Mouse (Mus musculus) adrenal gland, adult (tissue): ENCODE measurements around the gene Dennd1a.

Source experiments
- DNase-seq, 2 experiments: peaks; one replicate each; pipeline ENCODE4 v3.0.0; 2022 to 2023; ENCODE audit warnings: low spot score in 1 of 2; ENCODE audit not compliant: inconsistent age in 2 of 2

The Dennd1a gene

DNA sequence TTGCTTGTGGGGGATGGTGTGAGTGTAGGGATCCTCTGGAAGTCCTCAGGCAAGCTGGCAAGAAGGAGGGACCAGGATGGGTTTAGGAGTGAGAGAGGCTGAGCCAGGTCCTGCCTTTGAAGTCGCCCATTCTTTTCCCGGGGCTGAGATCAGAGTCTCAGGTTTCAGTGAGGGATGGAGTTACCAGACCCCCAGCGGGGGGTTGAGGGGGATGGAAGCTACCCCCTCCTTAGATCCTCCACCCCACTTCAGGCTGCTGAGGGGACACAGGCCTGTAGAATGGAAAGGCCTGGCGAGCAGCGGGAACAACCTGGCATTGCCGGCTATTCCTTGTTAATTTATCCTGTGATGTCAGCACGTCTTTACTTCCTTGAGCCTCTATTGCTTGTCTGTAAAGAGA lies 505.2 kb downstream of the Dennd1a start:
- DNase-seq = no peak

DNA sequence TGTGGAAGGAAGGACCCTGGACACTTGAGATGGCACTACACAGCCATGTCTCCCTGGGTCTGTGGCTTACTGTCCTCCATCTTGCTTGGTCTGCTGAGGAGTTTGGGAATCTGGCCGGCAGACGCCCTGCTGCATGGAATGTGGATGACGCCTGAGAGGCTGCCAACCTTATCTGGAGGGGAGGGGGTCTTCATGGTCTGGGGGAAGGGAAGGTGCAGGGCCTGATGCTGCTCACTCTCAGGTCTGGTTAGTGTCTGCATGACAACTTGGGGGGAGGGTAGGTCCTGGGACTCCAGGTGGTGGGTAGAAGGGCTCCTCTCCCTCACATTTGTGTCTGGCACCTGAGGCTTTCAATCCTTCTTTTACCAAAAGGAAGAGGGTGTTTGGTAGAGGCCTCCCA lies 505.8 kb downstream of the Dennd1a start:
- DNase-seq = no peak

DNA sequence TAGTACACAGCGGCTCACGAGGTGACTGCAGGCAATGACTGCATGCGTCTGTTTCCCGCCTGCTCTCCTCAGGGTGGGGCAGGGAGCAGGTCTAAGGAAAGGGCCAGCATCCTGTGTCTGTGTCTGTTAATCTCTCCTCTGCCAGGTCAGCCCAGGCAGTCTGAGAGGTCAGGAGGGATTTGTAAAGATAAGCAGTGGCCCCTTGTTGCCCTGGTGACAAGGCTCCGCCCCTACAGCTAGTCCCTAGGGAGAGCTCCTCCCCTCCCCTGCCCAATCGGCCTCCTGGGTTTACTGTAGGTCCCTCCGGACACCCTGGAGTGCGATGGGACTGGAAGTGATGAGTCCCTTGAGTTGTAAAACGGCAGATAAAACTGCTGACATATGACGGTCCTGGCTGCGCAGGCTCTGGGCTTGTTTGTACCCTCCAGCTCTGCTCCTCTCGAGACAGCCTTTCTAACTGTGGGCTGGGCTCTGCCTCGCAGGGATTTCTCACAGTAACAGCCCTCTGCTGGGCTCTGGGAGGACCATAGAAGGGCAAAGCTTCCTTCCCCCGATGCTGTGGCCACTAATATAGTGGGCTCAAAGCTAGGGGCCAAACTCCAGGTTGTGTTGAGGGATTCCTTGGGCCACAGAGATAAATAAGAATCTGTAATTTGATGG lies 506.8 kb downstream of the Dennd1a start:
- peak; percentile 66 to 83 for DNase-seq

DNA sequence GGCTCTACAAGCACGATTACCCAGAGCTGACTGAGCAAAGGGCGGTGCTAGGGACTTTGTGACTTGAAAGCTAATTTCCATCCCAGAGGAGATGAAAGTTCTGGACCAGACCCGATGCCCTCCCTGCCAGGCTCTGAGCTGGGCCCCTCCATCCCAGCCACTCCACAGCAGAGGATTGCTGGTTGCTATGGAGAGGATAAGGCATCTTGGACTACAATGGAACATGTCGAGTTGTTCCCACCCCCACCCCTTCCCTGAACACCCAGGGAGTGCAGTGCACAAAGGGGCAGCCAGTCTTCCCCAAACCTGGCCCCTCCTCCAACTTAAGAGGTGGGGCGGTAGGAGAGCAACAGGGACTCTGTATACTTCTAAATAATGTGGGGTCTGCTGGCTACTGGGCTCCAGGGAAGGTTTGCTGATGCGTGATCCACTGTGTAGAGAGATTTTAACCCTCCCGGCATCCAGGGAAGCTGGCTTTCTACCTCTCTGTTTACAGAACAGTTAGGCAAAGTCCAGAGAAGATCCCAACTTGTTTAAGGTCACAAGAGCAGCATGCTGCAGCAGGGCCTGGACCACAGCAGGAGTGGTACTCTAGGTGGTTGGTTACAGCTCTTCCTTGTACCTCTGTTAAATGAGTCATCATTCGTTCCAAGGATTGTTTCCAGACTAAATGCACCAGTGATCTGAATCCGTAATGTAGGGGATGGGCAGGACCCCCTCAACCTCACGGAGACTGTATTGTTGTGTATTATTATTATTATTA lies 509.1 kb downstream of the Dennd1a start:
- no peak for DNase-seq

DNA sequence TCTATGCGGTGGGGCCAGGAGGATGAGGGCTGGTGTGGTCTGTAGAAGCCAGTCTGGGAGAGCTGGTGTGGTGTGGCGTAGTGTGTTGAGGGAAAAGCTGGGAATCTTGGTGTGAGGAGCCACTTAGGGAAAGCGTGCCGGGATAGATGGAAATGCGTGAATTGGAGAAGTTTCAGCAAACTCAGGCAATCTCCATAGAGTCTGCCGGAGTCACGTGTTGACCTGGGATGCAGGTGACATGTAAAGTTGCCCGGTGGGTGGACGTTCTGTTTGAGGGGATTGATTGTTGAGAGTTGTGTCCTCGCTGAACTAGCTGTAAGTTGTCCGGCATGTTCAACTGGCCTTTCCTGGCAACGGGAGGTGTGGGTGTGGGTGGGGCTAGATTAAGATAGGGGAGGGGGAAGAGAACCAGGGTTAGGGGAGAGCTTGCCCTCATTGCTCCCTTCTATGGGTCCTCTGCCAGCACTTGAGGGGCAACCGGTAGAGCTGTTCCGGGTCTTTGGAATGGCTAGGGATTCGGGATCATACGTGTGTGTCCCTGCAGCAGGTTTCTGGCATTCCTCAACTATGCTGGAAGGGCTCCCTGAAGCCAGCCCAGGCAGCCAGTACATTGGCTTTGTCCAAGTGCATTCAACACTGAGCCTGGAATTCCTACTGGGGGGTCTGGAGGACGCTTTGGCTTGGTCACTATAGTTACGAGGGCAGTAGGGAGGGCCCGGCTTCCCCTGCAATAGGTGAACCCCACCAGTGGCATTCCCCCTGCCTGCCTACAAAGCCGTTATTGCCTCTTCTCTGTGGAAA lies 510.4 kb downstream of the Dennd1a start:
- DNase-seq = no peak

DNA sequence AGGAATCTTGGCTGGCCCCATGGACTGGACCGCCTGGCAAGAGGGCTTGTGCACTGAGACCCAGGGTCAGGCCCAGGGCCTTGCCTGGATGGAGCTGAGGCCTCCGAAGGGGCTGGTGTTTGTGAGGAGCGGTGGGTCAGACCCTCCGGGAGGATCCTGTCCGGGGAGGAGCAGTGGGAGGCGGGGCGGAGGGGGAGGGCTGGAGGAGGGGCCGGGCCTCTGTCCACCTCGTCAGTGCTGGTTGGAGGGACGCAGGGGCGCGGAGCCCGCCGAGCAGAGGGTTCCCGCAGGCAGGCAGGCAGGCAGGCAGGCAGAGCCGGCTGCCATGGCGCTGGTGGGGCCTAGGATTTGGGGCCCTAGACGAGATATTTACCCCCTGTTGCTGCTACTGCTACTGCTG lies 511.2 kb downstream of the Dennd1a start, which contains the start of gene Crb2:
Crb2 (plus strand) TSS at position 234 of the 400 bp plus-strand sequence.
- DNase-seq = no peak

DNA sequence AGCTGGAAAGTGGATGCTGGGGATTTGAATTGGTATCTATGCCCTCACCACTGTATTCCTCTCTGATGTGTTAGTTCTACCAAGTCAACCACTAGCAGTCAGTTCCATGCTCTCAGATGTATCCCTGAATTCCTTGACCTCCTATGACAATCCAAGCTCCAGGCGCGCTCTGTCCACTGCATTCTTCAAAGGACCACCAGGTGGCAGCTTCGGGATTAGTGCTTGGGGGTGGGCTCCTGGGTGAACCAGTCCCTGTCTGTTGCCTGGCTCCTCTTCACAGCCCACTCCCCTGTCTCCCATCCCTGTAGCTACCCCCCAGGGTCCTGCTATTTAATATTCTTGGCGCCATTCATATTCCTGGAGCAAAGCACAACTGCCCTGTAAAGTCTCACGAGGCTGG lies 512.6 kb downstream of the Dennd1a start:
- peak; percentile 31 to 78 for DNase-seq

DNA sequence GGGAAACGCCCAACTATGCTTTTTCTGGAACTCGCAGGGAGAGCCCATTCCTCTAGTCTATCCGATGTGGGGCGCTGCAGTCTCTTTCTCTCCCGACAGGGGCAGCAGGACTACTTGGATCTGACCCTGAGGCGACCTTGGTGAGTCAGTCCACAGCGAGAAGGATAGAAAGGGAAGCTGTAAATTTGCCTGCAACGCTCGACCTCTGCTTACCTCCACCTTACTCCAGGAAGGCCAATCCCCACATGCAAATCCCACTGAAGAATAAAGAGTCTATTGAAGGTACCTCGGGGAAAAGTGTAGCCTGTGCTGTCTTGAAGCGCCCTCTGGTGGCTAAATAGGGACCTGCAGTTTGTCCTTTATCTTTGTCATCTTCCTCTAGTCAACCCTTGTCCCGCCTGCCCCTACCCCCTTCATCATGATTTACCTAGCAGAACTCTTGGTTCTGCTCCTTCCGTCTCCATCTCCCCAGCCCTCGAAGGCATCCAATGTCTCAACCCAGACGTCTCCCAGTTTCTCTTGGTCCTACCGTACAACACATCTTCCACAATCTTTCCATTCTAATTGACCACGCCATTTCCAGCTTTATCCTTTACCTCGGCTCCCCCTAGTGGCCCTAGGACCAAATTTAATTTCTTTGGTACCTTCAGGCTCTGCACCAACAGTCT lies 515.4 kb downstream of the Dennd1a start:
- peak; percentile 85 to 97 for DNase-seq

DNA sequence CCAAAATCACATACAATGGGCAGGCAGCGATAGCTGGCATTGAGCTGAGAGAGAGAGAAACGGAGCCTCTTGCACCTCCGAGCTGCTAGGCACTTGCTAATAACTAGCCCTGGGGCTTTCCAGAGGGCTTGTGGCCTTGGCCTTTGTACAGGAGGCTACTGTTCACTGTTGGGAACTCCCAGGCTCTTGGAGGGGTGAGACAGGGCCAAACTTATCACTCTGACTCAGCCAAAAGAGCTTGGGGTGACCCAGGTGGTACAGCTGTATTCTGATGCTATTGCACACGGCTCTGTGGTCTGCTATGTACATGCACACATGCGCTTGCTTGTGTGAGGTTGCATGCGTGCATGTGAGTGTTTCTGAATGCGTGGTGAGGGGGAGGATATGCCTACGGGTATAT lies 517.4 kb downstream of the Dennd1a start:
- peak; percentile 45 to 50 for DNase-seq

DNA sequence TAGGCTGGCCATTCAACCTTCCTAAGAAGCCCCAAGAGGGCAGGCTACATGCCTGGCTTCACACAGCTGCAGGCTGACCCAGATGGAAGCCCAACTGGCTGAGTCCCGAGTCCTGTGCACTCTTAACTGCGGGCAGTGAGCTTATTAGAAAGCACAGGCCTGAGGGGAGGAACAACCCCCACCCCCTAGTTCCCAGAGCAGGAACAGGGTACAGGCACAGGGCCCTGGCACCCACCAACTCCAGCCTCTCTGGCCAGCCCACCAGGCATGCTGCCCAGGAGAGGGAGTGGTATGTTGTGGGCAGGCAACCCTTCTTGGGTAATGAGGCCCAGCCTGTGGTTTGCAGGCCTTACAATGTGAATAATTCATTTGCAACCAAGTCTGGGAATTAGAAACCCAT lies 518.3 kb downstream of the Dennd1a start:
- peak in 1 of 2 experiments; percentile 51 for DNase-seq

DNA sequence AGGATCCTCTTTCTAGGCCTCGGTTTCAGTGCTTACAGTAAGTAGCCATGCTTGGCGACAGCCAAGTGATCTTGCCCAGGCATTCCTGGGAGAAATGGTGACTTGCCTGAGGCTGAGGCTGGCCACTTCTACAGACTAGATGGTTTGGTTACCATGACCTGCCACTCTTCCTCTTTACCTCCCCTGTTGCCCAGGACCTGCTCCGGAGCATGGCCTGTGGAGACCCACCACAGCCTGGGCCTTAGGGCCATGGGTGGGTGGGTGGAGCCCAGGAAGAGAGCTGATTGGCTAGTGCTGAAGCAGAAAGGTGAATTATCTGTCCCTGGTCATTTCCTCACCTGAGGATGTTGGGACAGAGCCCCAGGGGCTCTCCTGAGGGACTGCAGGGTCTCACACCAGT lies 519.5 kb downstream of the Dennd1a start:
- no peak for DNase-seq

DNA sequence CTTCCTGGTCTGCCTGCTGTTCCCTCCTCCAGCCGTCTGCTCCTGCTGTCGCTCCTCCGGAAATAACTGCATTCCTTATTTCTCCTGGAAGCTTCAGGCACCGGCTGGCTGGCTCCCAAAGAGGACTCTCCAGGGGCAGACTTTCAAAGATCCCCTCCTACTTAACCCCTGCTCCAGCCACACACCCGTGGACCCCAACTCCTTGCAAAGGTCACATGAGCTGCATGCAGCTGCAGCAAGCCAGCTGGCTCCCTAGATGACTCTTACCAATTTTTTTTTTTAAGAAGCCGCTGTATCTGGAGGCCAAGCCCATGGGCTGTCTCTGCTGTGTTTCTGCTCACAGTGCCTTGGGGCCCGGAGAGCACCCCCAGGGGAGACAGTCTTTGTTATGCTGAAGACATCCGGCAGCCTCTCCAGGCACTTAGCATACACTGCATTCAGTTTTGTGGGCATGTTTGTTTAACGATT lies 520.1 kb downstream of the Dennd1a start:
- DNase-seq = no peak

DNA sequence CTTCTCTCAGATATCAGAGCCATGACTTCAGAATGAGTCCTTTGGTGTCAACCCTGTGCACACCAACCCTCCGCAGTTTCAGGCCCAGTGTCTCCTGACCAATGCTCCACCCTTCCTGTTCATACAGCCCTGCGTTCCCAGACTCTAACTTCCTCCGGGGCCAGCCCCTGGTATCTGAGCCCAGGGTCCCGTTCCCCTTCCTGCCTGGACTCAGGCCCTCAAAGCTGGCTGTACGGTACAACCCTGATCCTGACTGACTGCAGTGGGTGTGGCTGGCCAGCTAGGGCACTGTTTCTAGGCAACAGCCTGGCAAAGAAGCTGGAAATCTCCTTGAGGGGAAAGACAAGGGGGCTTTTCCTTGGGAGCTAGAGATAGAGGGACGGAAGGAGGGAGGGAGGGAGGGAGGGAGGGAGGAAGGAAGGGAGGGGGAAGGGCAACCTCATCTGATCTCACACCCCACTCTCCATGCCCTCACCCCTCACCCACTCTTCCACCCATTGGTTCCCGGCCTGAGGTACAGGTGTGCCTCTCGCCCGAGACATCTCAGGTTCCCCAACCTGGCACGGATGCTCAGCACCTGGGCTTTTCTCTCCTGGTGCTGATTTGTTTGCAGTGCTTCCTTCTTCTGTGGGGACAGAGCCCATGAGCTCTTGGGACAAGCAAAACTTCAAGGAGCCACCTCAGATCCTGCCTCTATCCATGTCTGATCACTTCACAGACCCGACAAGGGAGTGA lies 521.0 kb downstream of the Dennd1a start:
- no peak for DNase-seq

DNA sequence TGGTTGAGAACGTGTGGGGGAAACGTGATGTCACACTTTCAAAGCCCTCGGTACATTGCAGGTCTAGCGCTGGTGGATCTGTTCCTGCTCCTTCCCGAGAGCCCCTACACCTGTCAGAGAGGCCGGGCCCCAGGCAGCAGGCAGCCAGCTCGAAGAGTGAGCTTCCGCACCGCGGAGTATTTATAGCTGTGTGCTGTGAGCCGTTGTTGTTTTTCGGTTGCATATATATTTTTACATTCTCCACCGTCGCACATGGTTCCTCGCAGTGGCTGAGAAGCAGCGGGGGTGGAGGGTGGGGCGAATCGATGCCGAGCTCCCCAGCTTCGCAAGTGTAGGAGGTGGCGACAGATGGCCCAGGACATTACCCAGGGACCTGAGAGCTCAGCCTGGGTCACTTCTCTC lies 522.1 kb downstream of the Dennd1a start:
- no peak for DNase-seq

DNA sequence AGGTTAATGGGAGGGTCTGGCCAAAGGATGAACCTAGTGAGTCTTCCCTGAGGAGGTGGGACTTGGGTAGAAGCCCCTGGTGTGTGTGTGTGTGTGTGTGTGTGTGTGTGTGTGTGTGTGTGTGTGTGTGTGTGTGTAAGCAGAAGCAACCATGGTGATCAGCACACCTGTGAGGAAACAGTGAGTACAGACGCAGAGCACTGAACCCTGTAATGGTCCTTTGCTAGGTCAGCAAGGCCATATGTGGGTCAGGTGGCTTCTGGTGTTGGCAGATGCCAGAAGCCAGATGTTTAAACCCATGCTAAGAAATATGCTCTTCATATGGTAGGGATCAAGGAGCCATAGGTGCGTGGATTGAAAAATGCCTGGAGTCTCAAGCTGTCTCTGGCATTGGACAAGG lies 522.7 kb downstream of the Dennd1a start:
- no peak for DNase-seq

DNA sequence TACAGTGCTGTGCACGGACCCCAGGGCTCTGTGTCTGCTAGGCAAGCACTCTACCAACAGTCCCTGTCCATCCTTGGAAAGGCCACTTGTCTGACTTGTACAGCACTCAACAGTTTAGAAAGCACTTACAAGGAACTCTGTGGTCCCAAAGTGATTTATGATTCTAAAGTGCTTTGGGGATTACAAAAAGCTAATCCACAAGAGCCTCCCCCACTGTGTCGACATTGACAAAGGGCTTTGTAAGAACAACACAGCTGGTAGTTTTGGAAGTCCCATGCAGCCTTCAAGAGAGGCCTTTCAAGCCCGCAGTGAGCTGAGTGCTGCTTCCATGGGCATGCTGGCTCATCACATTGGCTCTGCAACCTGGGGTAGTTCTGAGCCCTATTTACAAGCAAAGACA lies 523.6 kb downstream of the Dennd1a start:
- DNase-seq = no peak

DNA sequence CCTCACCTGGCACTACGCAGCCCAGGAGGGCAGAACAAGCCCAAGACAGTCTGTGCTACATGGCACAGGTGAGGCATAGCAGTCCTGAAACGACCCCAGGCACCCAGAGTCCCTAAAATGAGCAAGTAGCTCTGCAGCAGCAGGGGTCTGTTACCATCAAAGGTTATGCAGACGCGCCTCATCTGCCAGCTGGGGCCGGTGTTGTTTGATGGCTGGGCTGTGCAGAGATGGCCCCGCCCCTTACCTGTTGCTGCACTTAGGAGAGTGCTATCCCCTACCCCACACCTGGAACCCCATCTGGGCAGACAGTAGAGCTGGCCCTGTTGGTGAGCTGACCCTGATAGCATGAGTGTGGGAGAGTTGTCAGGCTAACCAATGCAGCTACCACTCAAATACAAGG lies 526.6 kb downstream of the Dennd1a start:
- no peak for DNase-seq

DNA sequence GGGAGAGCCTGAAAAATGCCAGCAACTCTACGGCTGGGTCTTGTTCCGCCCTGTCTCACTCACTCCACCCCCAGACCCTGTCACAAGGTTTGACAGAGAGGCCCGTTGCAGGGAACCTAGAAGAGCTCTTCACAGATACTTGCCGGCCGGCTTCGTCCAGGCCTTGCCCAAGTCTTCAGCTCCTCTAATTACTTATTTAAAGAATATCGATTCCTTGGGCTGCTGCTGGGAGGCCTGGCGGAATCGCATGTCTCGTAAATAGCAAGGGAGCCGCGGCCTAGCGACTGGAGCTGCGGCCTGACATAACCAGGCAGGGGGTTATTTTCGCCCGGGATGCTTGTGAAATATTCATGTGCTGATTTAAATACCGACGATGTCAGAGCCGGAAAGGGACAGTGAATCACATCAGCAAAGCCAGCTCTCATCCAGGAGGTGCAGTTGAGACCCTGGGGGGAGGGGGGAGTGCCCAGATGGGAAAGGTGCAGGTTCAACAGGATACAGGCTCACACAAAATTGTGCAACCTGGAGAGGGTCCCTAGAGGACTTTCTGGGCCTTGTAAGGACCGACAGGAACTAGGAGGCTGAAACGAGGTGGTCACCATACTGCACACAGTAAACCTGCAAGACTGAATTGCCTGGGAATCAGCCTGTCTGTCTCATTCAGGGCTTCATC lies 528.7 kb downstream of the Dennd1a start:
- no peak for DNase-seq

DNA sequence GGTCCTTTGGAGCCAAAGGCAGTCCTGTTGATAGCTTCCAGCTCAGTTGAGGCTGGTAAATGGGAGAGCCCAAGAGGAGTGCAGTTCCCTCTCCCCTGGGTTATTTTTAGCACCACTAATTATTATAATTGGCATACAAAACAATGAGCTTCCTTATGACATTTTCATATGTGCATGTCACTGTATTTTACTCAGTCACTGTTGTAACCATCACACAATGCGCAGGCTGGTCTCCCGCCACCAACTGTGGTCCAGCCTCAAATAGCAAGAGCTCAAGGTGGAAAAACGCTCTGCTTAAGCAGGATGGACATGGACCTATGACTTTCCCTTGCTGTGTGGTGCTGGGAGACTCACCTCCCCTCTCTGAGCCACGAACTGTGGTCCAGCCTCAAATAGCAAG lies 529.4 kb downstream of the Dennd1a start:
- no peak for DNase-seq

DNA sequence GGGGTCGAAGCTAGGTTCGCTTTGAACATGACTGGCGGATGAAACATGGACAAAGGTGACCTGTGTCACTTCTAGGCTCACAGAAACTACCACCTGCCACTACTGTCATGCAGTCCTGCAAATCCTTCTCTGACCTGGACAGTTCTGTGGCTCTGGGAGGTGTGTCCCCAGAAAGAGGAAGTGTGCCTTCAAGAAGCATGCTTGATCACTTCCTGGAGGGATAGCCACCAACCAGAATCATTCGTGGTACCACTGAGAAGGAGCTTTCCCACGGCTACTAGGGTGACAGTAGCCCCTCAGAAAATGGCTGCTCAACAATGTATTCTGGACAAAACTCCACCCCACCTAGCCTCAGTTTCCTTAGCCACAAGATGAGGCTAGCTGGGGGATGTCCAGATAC lies 530.2 kb downstream of the Dennd1a start:
- no peak for DNase-seq
